ENCODE assay signal across 9 mouse cellular contexts in genomic region chr4:109156481-109157261, GRCm38 (mm10). TPM values are rescaled to one million over a fixed set of nuclear protein-coding genes. Genes with fewer than 3 reads are reported as not detected.
A peak's percentile ranks its signal among the peaks of the same experiment; 100 is the strongest.
DNase-seq lines count a peak whose midpoint lies in the region; ATAC-seq and TF ChIP-seq lines count a peak whose summit lies in the region.
"Had no signal": no experiment of that assay in that cellular context is flagged by ENCODE, and none has a peak within 500 bp of the region (broad histone marks: within the 10 kb centered on the region; RNA-seq: fewer than 3 reads in every experiment).

No protein-coding gene starts in this region.

- ATAC-seq in intestine, embryonic 16.5 days: peak; percentile 46; the same call in 1 of the 2 replicates
- peak; percentile 30; the same call in 1 of the 2 replicates for ATAC-seq in limb, embryonic 14.5 days (ENCODE audit: low FRiP score, low read depth)
- peak; percentile 83 for ATAC-seq in neural tube, embryonic 15.5 days (ENCODE audit: low FRiP score)

- no peaks in the 10 kb centered on the region for H3K36me3 ChIP-seq in intestine, embryonic 16.5 days (ENCODE audit: control insufficient read depth, insufficient read depth, low read length)
- H3K36me3 ChIP-seq in limb, embryonic 14.5 days (ENCODE audit: control insufficient read depth, insufficient read depth, low read length): peaks cover 6% of the 10 kb centered on the region
- no peaks in the 10 kb centered on the region for H3K36me3 ChIP-seq in neural tube, embryonic 15.5 days

- no peaks in the 10 kb centered on the region for H3K9me3 ChIP-seq in intestine, embryonic 16.5 days (ENCODE audit: control insufficient read depth, low read length)
- H3K9me3 ChIP-seq in limb, embryonic 14.5 days (ENCODE audit: control insufficient read depth, low read length): no peaks in the 10 kb centered on the region
- no peaks in the 10 kb centered on the region for H3K9me3 ChIP-seq in neural tube, embryonic 15.5 days (replicated peaks)

- peak overlapping the region; percentile 30 for H3K4me2 ChIP-seq in intestine, embryonic 16.5 days (ENCODE audit: low read depth, low read length)
- peak overlapping the region; percentile 22 for H3K4me2 ChIP-seq in limb, embryonic 14.5 days (replicated peaks; ENCODE audit: low read depth, low read length, severe bottlenecking)
- H3K4me2 ChIP-seq in neural tube, embryonic 15.5 days: peak overlapping the region; percentile 65

- H3K27me3 ChIP-seq in intestine, embryonic 16.5 days (replicated peaks; ENCODE audit: control insufficient read depth, insufficient read depth, low read length): no peaks in the 10 kb centered on the region
- H3K27me3 ChIP-seq in limb, embryonic 14.5 days (ENCODE audit: control insufficient read depth, insufficient read depth, low read length): no peaks in the 10 kb centered on the region
- H3K27me3 ChIP-seq in neural tube, embryonic 15.5 days (replicated peaks): no peaks in the 10 kb centered on the region

- peak; percentile 56 for DNase-seq in adrenal gland, postnatal 10 days
- no peak for DNase-seq in adrenal gland, postnatal 25 days
- DNase-seq in cerebellum, adult 9-10 months: peak; percentile 76
- peak; percentile 82 for DNase-seq in gastrocnemius, postnatal 25 days
- DNase-seq in limb, embryonic 14.5 days (ENCODE audit: low spot score): no peak
- no peak for DNase-seq in spleen, postnatal 4 days (ENCODE audit: low spot score in 2 of 2)

- no peak overlapping the region for H3K9ac ChIP-seq in intestine, embryonic 16.5 days (ENCODE audit: low read depth, low read length)
- 0 out of 2 replicates have a peak overlapping the region, but pooled peaks have one; percentile 3 for H3K9ac ChIP-seq in limb, embryonic 14.5 days (ENCODE audit: low read depth, low read length, severe bottlenecking)
- H3K9ac ChIP-seq in neural tube, embryonic 15.5 days (replicated peaks): peak overlapping the region; percentile 51

- H3K27ac ChIP-seq in intestine, embryonic 16.5 days (ENCODE audit: low read length): no peak overlapping the region
- no peak overlapping the region for H3K27ac ChIP-seq in limb, embryonic 14.5 days (replicated peaks; ENCODE audit: low read depth, low read length)
- H3K27ac ChIP-seq in neural tube, embryonic 15.5 days (replicated peaks): peak overlapping the region; percentile 89

- 31% methylated on average over 24 of the region's 24 CpGs for WGBS in intestine, embryonic 16.5 days
- WGBS in limb, embryonic 14.5 days: 37% methylated on average over 24 of the region's 24 CpGs
- 23% methylated on average over 24 of the region's 24 CpGs for WGBS in neural tube, embryonic 15.5 days

- no peak for TF ChIP-seq POLR2A in limb, embryonic 14.5 days (IDR thresholded peaks at IDR 0.05; ENCODE audit: borderline replicate concordance, extremely low read depth, insufficient read depth, insufficient read length)

- H3K4me1 ChIP-seq in intestine, embryonic 16.5 days (ENCODE audit: control insufficient read depth, insufficient read depth, low read length): peaks cover 8% of the 10 kb centered on the region
- no peaks in the 10 kb centered on the region for H3K4me1 ChIP-seq in limb, embryonic 14.5 days (ENCODE audit: control insufficient read depth, insufficient read depth, low read length)
- peaks cover 51% of the 10 kb centered on the region for H3K4me1 ChIP-seq in neural tube, embryonic 15.5 days

- H3K4me3 ChIP-seq in intestine, embryonic 16.5 days (ENCODE audit: low read length): no peak overlapping the region; the same call in 1 of the 2 replicates
- no peak overlapping the region for H3K4me3 ChIP-seq in limb, embryonic 14.5 days (replicated peaks; ENCODE audit: low read length)
- peak overlapping the region; percentile 36 for H3K4me3 ChIP-seq in neural tube, embryonic 15.5 days (replicated peaks)
- H3K4me3 ChIP-seq: myocyte had no signal

RNA-seq across cellular contexts. Expression of gene Osbpl9, which starts 45.4 kb away (rescaled TPM):
- 100 to 1,000 TPM; 149 to 153 TPM for total RNA-seq in adrenal gland, postnatal 10 days (2021)
- total RNA-seq in adrenal gland, postnatal 25 days (2021): 136 and 144 TPM in 2 replicates
- 10 to 100 TPM; 82.3 to 98.8 TPM for total RNA-seq in gastrocnemius, postnatal 25 days (2021)
- polyA plus RNA-seq in intestine, embryonic 16.5 days (2015; fragmentation: Nextera tagmentation; extraction: Ambion mirVana): 50.4 and 53.5 TPM in 2 replicates
- 54.0 and 55.6 TPM in 2 replicates for polyA plus RNA-seq in limb, embryonic 14.5 days (2012; rRNA removed)
- polyA plus RNA-seq in limb, embryonic 14.5 days (2014; fragmentation: Nextera tagmentation; extraction: Ambion mirVana): 57.8 and 68.4 TPM in 2 replicates
- 79.1 and 79.4 TPM in 2 replicates for polyA plus RNA-seq in neural tube, embryonic 15.5 days (2015; fragmentation: Nextera tagmentation; extraction: Ambion mirVana)

Comparison
In these comparisons a context has a peak if more than half of its experiments do, and no peak if none do; other contexts are left out.
1. DNase-seq: peak in adrenal gland, postnatal 10 days (single experiment), cerebellum, adult 9-10 months (single experiment) and gastrocnemius, postnatal 25 days (single experiment); none in adrenal gland, postnatal 25 days (single experiment), limb, embryonic 14.5 days (single experiment) and spleen, postnatal 4 days (0 of 2).
2. ATAC-seq: peak in every context shown above with its lines; median percentile 83 in neural tube, embryonic 15.5 days; 46 in intestine, embryonic 16.5 days; 30 in limb, embryonic 14.5 days.
3. Peak in every context shown above with its lines, with median percentiles within 50 percentile points of each other: H3K4me2 ChIP-seq.